Mouse (Mus musculus): ENCODE data around the gene Slbp. TPM values are rescaled to one million over a fixed set of nuclear protein-coding genes. Genes with fewer than 3 reads are reported as not detected.

Slbp gene
- polyA plus RNA-seq, 1 experiment from 2014 or later: 335 TPM

GRCm38 (mm10) chr5:33609226-33609625 lies 43.1 kb downstream of the Slbp start:
- H3K4me1 ChIP-seq: no peaks in the 10 kb centered on the region
- H3K9me3 ChIP-seq: no peaks in the 10 kb centered on the region
- H3K27ac ChIP-seq: no peak overlapping the region
- 83% methylated on average over 1 of the region's 1 CpGs for WGBS
- peaks cover 89% of the 10 kb centered on the region for H3K36me3 ChIP-seq (replicated peaks)
- DNase-seq (ENCODE audit: extremely low spot score, low spot score): no peak
- H3K4me3 ChIP-seq: no peak overlapping the region
- no peaks in the 10 kb centered on the region for H3K27me3 ChIP-seq (ENCODE audit: poor library complexity, severe bottlenecking)

- H3K27me3 ChIP-seq (ENCODE audit: poor library complexity, severe bottlenecking): no peaks in the 10 kb centered on the region
- no peak for DNase-seq (ENCODE audit: extremely low spot score, low spot score)
- no peaks in the 10 kb centered on the region for H3K4me1 ChIP-seq
- H3K9me3 ChIP-seq: no peaks in the 10 kb centered on the region
- WGBS: 96% methylated on average over 15 of the region's 15 CpGs
- H3K27ac ChIP-seq: no peak overlapping the region; the same call in 1 of the 2 replicates
- peaks cover 90% of the 10 kb centered on the region for H3K36me3 ChIP-seq (replicated peaks)
- no peak overlapping the region for H3K4me3 ChIP-seq
These were observed 44.9 kb downstream of the Slbp start for GRCm38 (mm10) chr5:33607434-33607833.

GRCm38 (mm10) chr5:33606631-33607030 lies 45.7 kb downstream of the Slbp start:
- Histone ChIP-seq H3K27ac (no peak overlapping the region), H3K4me3 (no peak overlapping the region), H3K9me3 (no peaks in the 10 kb centered on the region), H3K27me3 (ENCODE audit: poor library complexity, severe bottlenecking) (no peaks in the 10 kb centered on the region), H3K36me3 (replicated peaks) (peaks cover 90% of the 10 kb centered on the region), H3K4me1 (no peaks in the 10 kb centered on the region)
- WGBS: 91% methylated on average over 7 of the region's 7 CpGs
- DNase-seq (ENCODE audit: extremely low spot score, low spot score): no peak

GRCm38 (mm10) chr5:33605314-33605713 lies 47.1 kb downstream of the Slbp start:
- Histone ChIP-seq H3K4me3 (no peak overlapping the region), H3K36me3 (replicated peaks) (peaks cover 92% of the 10 kb centered on the region), H3K27ac (no peak overlapping the region), H3K9me3 (no peaks in the 10 kb centered on the region), H3K4me1 (no peaks in the 10 kb centered on the region), H3K27me3 (ENCODE audit: poor library complexity, severe bottlenecking) (no peaks in the 10 kb centered on the region)
- WGBS: 91% methylated on average over 5 of the region's 5 CpGs
- DNase-seq (ENCODE audit: extremely low spot score, low spot score): no peak

GRCm38 (mm10) chr5:33593620-33594019 lies 58.8 kb downstream of the Slbp start:
- no peaks in the 10 kb centered on the region for H3K4me1 ChIP-seq
- no peak overlapping the region for H3K4me3 ChIP-seq
- H3K36me3 ChIP-seq (replicated peaks): peaks cover 11% of the 10 kb centered on the region
- H3K27me3 ChIP-seq (ENCODE audit: poor library complexity, severe bottlenecking): peaks cover 7% of the 10 kb centered on the region
- H3K27ac ChIP-seq: no peak overlapping the region
- WGBS: 39% methylated on average over 2 of the region's 2 CpGs
- no peaks in the 10 kb centered on the region for H3K9me3 ChIP-seq
- DNase-seq (ENCODE audit: extremely low spot score, low spot score): peak; percentile 23

GRCm38 (mm10) chr5:33589221-33589888 lies 63.0 kb downstream of the Slbp start:
- peak; percentile 75 for DNase-seq (ENCODE audit: extremely low spot score, low spot score)
- no peak overlapping the region for H3K4me3 ChIP-seq
- no peaks in the 10 kb centered on the region for H3K9me3 ChIP-seq
- H3K27me3 ChIP-seq (ENCODE audit: poor library complexity, severe bottlenecking): peaks cover 19% of the 10 kb centered on the region
- WGBS: 76% methylated on average over 5 of the region's 5 CpGs
- H3K27ac ChIP-seq: no peak overlapping the region
- 0 out of 2 replicates have a peak, but pooled peaks cover 3% of the 10 kb centered on the region for H3K4me1 ChIP-seq
- no peaks in the 10 kb centered on the region for H3K36me3 ChIP-seq (replicated peaks)

- Histone ChIP-seq H3K27ac (no peak overlapping the region), H3K9me3 (no peaks in the 10 kb centered on the region), H3K36me3 (replicated peaks) (no peaks in the 10 kb centered on the region), H3K4me1 (peaks cover 13% of the 10 kb centered on the region), H3K27me3 (ENCODE audit: poor library complexity, severe bottlenecking) (peaks cover 19% of the 10 kb centered on the region), H3K4me3 (no peak overlapping the region)
- 78% methylated on average over 3 of the region's 3 CpGs for WGBS
- DNase-seq (ENCODE audit: extremely low spot score, low spot score): no peak
These were observed 64.3 kb downstream of the Slbp start for GRCm38 (mm10) chr5:33588066-33588465.

- Histone ChIP-seq H3K36me3 (replicated peaks) (no peaks in the 10 kb centered on the region), H3K4me1 (peaks cover 15% of the 10 kb centered on the region), H3K27me3 (ENCODE audit: poor library complexity, severe bottlenecking) (peaks cover 19% of the 10 kb centered on the region), H3K4me3 (no peak overlapping the region), H3K9me3 (no peaks in the 10 kb centered on the region), H3K27ac (no peak overlapping the region)
- DNase-seq (ENCODE audit: extremely low spot score, low spot score): no peak
- WGBS: 90% methylated on average over 18 of the region's 18 CpGs
These were observed 64.8 kb downstream of the Slbp start for GRCm38 (mm10) chr5:33587498-33588058.

Other genes starting within 250 kb of the Slbp start
- not detected in 2 replicates for gene Nkx1-1, start 218.6 kb downstream of the Slbp start, polyA plus RNA-seq (2016; fragmentation: Nextera tagmentation; extraction: Ambion mirVana)
- gene Fam53a, start 22.9 kb downstream of the Slbp start, polyA plus RNA-seq (2016; fragmentation: Nextera tagmentation; extraction: Ambion mirVana): 70.0 and 73.0 TPM in 2 replicates
- 0.41 and 0.52 TPM in 2 replicates for gene Gm9903, start 22.6 kb downstream of the Slbp start, polyA plus RNA-seq (2016; fragmentation: Nextera tagmentation; extraction: Ambion mirVana)
- gene Tacc3, start 5.6 kb upstream of the Slbp start, polyA plus RNA-seq (2016; fragmentation: Nextera tagmentation; extraction: Ambion mirVana): 349 TPM in 2 replicates
- gene Tmem129, start 5.8 kb upstream of the Slbp start, polyA plus RNA-seq (2016; fragmentation: Nextera tagmentation; extraction: Ambion mirVana): 38.0 and 39.5 TPM in 2 replicates
- gene Fgfr3, start 69.1 kb upstream of the Slbp start, polyA plus RNA-seq (2016; fragmentation: Nextera tagmentation; extraction: Ambion mirVana): 33.4 and 39.1 TPM in 2 replicates
- gene Letm1, start 130.2 kb upstream of the Slbp start, polyA plus RNA-seq (2016; fragmentation: Nextera tagmentation; extraction: Ambion mirVana): 57.8 and 59.2 TPM in 2 replicates
- 105 and 108 TPM in 2 replicates for gene Nsd2, start 168.2 kb upstream of the Slbp start, polyA plus RNA-seq (2016; fragmentation: Nextera tagmentation; extraction: Ambion mirVana)